Mouse (Mus musculus): Measurements from ENCODE around the gene Setd2.

The Setd2 gene

DNA sequence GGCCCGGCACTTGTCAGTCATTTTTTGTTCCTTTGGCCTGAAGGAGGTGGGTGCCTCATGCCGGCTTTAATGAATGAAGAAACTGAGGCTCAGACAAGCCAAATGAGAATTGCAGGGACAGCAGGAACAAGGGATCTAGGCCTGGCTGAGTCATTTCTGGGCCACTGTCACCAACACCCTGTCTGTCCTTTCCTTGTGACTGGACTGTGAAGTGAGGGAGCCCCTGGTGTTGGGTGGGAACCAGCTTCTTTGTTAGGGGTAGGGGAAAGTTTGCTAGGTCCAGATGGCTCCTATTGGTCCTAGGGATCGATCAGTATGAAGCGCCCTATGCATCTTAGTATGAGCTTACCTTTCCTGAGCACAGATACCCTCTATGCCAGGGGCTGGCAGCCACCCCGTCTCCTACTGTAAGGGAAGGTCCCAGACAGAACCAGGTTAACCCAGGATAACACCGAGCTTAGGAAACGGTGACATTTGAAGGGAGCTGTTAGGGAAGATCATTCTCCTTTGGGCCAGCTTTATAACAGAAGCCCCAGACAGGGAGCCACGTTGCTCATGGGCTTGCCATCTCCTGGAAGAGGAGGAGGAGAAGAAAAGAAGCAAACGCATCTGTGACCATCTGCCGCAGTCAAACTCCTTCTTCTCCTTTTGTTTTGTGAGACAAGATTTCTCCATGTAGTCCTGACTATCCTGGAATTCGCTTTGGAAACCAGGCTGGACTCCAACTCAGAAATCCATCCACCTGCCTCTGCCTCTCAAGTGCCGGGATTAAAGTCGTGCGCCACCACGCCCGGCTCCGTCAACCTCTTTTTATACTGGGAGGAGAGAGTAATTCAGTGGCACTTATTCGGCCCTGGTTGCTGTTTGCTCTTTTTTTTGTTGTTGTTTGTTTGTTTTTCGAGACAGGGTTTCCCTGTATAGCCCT is 122.6 kb downstream of the Setd2 start:
- DNase-seq (ENCODE audit: low read depth), result no peak

DNA sequence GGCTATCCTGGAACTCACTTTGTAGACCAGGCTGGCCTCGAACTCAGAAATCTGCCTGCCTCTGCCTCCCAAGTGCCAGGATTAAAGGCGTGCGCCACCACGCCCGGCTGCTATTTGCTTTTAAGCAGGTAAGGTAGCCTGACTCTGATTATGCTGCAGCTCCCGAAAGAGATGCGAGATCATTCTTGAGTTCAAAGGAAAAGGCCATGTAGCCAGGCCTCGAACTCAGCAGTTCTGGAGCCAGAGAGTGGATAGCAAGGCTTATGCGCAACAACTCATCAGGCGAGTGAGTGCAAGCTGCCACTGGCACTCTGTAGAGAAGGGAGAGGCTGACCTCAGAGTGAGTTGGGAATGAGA is 123.2 kb downstream of the Setd2 start:
- no peak for DNase-seq (ENCODE audit: low read depth)

- peak; percentile 99 for DNase-seq (ENCODE audit: low read depth)
These were observed 124.1 kb downstream of the Setd2 start, which contains the start of gene Ccdc12 for GRCm38 (mm10) chr9:110656249-110657221. Ccdc12 (plus strand) TSS chr9:110656503.

DNA sequence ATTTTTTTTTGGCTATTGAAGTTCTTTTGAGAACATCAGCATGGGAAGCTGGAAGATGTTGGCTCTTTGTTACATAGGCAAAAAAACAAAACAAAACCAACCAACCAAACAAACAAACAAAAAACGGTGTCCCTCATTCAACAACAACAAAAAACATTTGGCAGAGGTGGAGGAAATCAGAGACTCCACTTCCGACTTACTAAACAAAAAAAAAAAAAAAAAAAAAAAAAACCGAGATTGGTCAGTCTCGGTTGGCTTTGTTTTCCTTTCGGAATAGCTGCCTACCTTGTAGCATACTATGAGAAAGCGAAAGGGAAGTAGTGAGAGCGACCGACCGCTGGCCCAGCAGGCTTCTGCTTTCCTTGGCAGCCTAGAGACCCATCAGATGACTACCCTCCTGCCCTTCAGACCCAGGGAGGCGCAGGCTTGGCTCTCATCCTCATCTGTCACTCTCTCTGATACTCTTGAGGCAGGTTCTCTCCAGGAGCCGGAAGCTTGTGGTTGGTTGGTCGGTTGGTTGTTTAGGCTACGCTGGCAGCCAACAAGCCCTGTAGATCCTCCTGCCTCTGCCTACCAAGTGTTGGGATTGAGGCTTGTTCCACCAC is 125.2 kb downstream of the Setd2 start:
- DNase-seq (ENCODE audit: low read depth), result peak; percentile 81

DNA sequence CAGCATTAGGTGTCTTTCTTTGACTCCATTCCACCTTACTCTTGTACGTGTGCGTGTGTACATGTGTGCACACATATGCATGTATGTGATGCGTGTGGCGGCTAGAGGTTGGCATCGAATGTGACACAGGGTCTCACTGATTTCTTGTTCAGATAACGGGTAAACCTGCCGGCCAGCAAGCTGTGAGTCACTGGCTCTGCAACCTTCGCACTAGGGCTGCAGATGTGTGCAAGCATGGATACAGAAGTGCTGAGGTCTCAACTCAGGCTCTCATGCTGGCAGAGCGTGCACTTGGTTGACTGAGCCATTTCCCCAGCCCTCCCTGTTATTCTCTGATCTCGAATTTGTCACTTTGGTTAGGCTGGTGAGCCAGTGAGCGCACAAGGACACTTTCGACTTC is 127.1 kb downstream of the Setd2 start:
- DNase-seq (ENCODE audit: low read depth), result no peak

GRCm38 (mm10) chr9:110660208-110660607 is 127.8 kb downstream of the Setd2 start:
- DNase-seq (ENCODE audit: low read depth), result no peak

GRCm38 (mm10) chr9:110660856-110661612 is 128.6 kb downstream of the Setd2 start:
- no peak for DNase-seq (ENCODE audit: low read depth)

DNA sequence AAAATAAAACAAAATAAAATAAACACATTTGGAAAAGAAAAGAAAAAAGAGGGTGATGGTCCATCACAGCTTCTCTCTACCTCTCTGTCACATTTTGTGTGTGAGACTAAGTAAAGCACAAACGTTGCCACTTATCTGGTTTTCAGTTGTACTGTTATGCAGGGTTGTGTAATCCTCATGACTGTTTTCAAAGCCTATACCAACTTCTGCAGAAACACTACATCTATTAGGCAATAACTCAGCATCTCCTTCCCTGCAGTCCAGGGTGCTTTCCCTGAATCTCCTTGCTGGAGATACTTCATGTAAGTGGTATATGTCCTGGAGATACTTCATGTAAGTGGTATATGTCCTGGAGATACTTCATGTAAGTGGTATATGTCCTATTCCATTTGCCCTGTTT is 130.4 kb downstream of the Setd2 start:
- no peak for DNase-seq (ENCODE audit: low read depth)

- DNase-seq (ENCODE audit: low read depth), result no peak
These were observed 133.5 kb downstream of the Setd2 start for GRCm38 (mm10) chr9:110665912-110666311.

DNA sequence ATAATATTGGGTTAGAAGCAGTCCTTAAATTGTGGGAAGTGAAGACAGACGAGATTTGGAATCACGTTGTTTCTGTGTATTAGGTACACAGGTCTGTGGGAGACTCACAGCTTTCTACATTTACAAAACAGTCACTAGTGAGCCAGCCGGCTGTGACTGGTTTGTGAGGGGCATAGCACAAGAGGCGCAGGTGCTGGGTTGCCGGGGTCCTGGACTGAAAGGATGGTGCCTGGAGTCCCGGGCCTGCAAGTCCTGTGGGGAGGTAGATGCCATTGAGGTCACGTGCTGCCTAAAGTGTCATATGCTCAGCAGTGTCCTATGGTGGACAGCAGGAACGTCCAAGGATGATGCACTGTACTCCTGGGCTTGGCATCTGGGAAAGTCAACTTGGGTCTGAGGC is 134.0 kb downstream of the Setd2 start:
- no peak for DNase-seq (ENCODE audit: low read depth)

DNA sequence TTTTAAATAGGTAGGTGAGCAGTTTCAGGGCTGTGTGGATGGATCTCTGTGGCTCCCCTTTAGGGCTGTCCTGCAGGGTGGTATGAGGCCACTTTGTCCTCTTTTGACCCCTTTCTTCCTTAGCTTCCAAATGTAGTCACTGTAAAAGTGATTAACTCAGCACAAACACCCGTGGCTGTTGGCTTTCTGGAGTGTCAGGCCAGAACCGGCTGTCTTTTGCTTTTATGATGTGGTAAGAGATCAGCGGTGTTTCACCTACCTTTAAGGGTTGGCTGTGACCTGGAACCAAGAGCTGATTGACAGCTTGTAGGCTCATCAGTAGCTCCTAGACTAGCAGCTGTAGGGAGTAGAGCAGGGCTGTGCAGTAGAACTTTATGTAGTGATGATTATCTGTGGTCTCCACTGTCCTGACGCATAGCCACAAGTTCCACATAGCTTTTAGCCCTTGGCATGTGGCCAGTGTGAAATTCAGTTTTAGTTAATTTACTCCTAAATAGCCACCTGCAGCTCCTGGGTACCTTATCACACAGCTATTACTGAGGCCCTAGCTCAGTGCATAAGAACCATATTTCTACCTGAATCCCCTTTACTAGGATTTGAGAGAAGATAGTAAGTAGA is 134.9 kb downstream of the Setd2 start:
- no peak for DNase-seq (ENCODE audit: low read depth)
